Mouse (Mus musculus): Measurements from ENCODE around the gene Tead2.

GRCm38 (mm10) chr7:45259281-45259680, 43.7 kb downstream of the Tead2 start:
- TF ChIP-seq CTCF (IDR thresholded peaks at IDR 0.05) (no peak), EP300 (IDR thresholded peaks at IDR 0.05) (no peak)
